Mouse (Mus musculus) bone marrow macrophage, adult 2 months (primary cell): ENCODE data around the gene Pdzd2.

Experiments
- CTCF ChIP-seq: IDR thresholded peaks from 2 replicates; pipeline ENCODE4 v1.5.1; 2012; ENCODE audit warnings: low read depth, mild to moderate bottlenecking, low read length, moderate library complexity
- POLR2A ChIP-seq: IDR thresholded peaks from 2 replicates; pipeline ENCODE4 v1.6.1; 2012; ENCODE audit warnings: mild to moderate bottlenecking, low read depth, low read length, borderline replicate concordance

DNA sequence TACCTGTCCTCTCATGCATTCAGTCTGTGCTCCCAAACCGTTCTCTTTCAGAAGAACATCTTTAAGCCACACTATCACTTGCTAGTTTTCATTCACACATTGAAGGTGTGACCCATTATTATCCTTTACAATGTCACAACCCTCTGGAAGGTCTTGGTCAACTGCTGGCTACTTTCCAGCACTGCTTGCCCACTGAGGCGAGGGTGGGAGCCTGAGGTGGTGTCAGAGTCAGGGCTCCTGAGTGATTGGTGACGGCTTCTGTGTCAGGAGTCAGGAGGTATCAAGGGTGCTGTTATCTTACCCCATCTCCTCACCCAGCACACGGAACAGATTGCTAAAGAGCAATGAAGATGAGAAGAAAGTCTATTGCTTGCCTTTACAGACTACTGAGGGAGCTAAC lies 267.1 kb downstream of the Pdzd2 start:
- TF ChIP-seq CTCF (no peak), POLR2A (no peak)
